Mouse (Mus musculus) retina, adult 2 months (tissue): ENCODE measurements around the gene Ints7.
A peak's percentile ranks its signal among the peaks of the same experiment; 100 is the strongest.

Experiments used
- DNase-seq: peaks from one replicate; pipeline ENCODE4 v3.0.0-alpha.2; 2012; ENCODE audit warnings: low read depth, low spot score

Gene Ints7

GRCm38 (mm10) chr1:191575458-191576247, at the start of gene Ints7, which contains the start of gene Dtl:
Ints7 (plus strand) TSS chr1:191575636.
Dtl (minus strand) TSS chr1:191575544.
- peak; percentile 99 for DNase-seq

- DNase-seq, result no peak
These were observed 48.3 kb upstream of the Ints7 start for GRCm38 (mm10) chr1:191527089-191527488.

- DNase-seq, result no peak
These were observed 47.4 kb upstream of the Ints7 start for GRCm38 (mm10) chr1:191527921-191528612.

GRCm38 (mm10) chr1:191529406-191529805, 46.0 kb upstream of the Ints7 start:
- no peak for DNase-seq

GRCm38 (mm10) chr1:191531023-191531422, 44.4 kb upstream of the Ints7 start:
- no peak for DNase-seq

- DNase-seq, result no peak
These were observed 40.5 kb upstream of the Ints7 start for GRCm38 (mm10) chr1:191534896-191535295.

GRCm38 (mm10) chr1:191540300-191540699, 35.1 kb upstream of the Ints7 start:
- no peak for DNase-seq

GRCm38 (mm10) chr1:191541014-191541413, 34.4 kb upstream of the Ints7 start:
- DNase-seq, result no peak

- no peak for DNase-seq
These were observed 33.8 kb upstream of the Ints7 start for GRCm38 (mm10) chr1:191541619-191542018.

GRCm38 (mm10) chr1:191543747-191544146, 31.7 kb upstream of the Ints7 start:
- no peak for DNase-seq

GRCm38 (mm10) chr1:191550786-191551185, 24.6 kb upstream of the Ints7 start:
- no peak for DNase-seq

- no peak for DNase-seq
These were observed 18.3 kb upstream of the Ints7 start for GRCm38 (mm10) chr1:191557109-191557508.

- DNase-seq, result no peak
These were observed 15.7 kb upstream of the Ints7 start for GRCm38 (mm10) chr1:191559779-191560178.

GRCm38 (mm10) chr1:191562823-191563365, 12.5 kb upstream of the Ints7 start:
- DNase-seq, result peak; percentile 25

GRCm38 (mm10) chr1:191567859-191568258, 7.6 kb upstream of the Ints7 start:
- DNase-seq, result no peak

GRCm38 (mm10) chr1:191569625-191570024, 5.8 kb upstream of the Ints7 start:
- DNase-seq, result no peak

- DNase-seq, result no peak
These were observed 5.0 kb upstream of the Ints7 start for GRCm38 (mm10) chr1:191570415-191570814.

- no peak for DNase-seq
These were observed 1.4 kb upstream of the Ints7 start for GRCm38 (mm10) chr1:191573906-191574639.

GRCm38 (mm10) chr1:191574871-191575457, 472 bp upstream of the Ints7 start:
- no peak for DNase-seq

- DNase-seq, result no peak
These were observed 4.1 kb downstream of the Ints7 start for GRCm38 (mm10) chr1:191579524-191579923.

GRCm38 (mm10) chr1:191581641-191582040, 6.2 kb downstream of the Ints7 start:
- no peak for DNase-seq

- no peak for DNase-seq
These were observed 8.4 kb downstream of the Ints7 start for GRCm38 (mm10) chr1:191583836-191584235.
